Mouse (Mus musculus): Measurements from ENCODE around the gene Olfr589. TPM values are rescaled to one million over a fixed set of nuclear protein-coding genes. Genes with fewer than 3 reads are reported as not detected.
"Not testable (repeated sequence)": the region's sequence is repeated elsewhere in the genome, so short reads cannot be mapped to it uniquely, and the experiment has no call there.

Olfr589 gene
- not detected for total RNA-seq (2021)
- long read RNA-seq, experiment 1: 0 reads
- long read RNA-seq, experiment 2: 0 reads

- DNase-seq: no peak
Measured at GRCm38 (mm10) chr7:103156256-103156655, at the start of gene Olfr589. Gene Olfr589, minus strand, starts transcription at chr7:103156356.

DNA sequence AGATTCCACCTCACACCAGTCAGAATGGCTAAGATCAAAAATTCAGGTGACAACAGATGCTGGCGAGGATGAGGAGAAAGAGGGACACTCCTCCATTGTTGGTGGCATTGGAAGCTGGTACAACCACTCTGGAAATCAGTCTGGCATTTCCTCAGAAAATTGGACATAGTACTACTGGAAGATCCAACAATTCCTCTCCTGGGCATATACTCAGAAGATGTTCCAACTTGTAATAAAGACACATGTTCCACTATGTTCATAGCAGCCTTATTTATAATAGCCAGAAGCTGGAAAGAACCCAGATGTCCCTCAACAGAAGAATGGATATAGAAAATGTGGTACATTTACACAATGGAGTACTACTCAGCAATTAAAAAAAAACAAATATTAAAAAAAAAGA lies 28.3 kb upstream of the Olfr589 start, which contains the start of gene Olfr592:
Gene Olfr592 (plus strand): TSS at position 301 of the 400 bp plus-strand sequence.
- DNase-seq: not testable (repeated sequence)

DNA sequence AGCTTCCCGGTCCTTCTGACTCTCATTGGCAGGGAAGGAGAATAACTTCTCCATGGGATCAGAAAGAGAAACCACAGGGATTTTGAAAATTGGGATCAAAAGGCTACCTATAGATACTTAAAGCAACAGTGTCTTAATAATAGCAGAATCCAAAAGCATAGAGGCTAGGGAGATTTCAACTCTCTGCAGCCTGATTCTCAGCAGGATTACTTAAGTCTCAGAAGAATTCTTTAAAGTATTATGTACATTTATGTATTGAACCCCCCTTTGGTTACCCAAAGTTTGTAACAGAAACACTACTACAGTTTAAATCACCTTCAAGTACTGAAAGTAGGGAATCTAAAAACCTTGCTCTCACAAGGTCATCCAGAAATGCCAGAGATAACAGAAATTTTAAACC lies 22.1 kb upstream of the Olfr589 start, which contains the start of gene Olfr591:
Gene Olfr591 (minus strand): TSS at position 101 of the 400 bp plus-strand sequence.
- DNase-seq: no peak

DNA sequence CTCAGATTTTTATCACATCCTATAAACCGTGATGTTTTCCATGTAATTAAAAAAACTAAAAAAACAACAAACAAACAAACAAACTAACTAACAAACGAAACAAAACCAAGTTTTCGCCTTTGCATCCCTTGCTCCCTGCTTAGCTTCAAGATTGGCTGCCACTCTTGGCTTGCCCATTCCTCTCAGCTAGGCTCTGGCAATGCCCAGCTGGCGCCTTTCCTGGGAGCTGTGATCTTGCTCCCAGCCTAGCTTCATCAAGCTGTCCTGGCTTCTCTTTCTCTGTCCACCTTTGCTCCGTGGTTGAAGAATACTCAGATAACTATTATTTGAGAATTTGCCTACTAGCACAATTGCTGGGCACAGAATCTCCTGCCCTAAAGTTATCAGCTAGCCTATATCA lies 13.5 kb upstream of the Olfr589 start:
- no peak for DNase-seq

GRCm38 (mm10) chr7:103140579-103140978 lies 15.6 kb downstream of the Olfr589 start, which contains the start of gene Olfr588-ps1:
Gene Olfr588-ps1, plus strand, starts transcription at chr7:103140879.
- no peak for DNase-seq

DNA sequence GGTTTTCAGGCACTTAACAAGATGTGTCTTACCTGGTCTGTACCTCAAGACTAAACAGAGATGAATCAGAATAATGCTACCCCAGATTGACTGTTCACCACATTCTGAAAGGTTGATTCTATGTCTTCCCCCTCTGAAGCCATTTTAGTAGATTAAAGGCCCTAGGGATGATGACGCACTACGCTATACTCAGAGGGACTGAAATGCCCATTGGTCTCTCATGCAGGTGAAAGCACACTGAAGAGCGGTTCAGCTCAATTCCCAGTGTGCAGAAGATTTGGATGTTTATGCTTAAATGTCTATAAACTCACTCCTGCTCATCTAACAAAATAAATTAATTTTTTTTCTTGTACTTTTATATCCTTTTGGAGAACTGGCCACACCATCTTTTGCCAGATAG lies 30.6 kb downstream of the Olfr589 start, which contains the start of gene Olfr586:
Gene Olfr586 (minus strand): TSS at position 101 of the 400 bp plus-strand sequence.
- DNase-seq: no peak

DNA sequence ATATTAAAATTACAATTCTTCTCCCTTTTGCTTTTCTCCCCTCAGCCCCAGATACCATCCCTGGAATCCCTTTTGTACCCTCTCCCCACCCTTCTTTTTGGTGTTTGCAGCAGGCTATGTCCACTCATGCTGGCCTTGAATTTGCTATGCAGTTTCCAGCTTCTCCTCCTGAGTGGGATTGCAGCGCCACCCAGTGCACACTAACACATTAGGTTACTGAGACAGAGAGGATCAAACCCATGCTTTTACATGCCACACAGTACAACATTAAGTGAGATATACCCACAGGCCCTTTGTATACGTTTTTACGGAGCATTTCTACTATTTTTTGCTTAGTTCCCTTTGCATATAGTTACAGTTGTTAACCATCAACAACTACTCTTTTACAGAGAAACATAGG lies 36.8 kb downstream of the Olfr589 start:
- DNase-seq: no peak

Other genes with a start within 250 kb of the Olfr589 start
- gene Olfr571, start 238.8 kb downstream of the Olfr589 start, total RNA-seq (2021): not detected
- gene Olfr572, start 231.9 kb downstream of the Olfr589 start, total RNA-seq (2021): not detected
- gene Olfr573-ps1, start 213.8 kb downstream of the Olfr589 start, total RNA-seq (2021): not detected
- not detected for gene Olfr574, start 207.9 kb downstream of the Olfr589 start, total RNA-seq (2021)
- not detected for gene Olfr575, start 197.6 kb downstream of the Olfr589 start, total RNA-seq (2021)
- gene Olfr576, start 193.7 kb downstream of the Olfr589 start, total RNA-seq (2021): not detected
- not detected for gene Olfr577, start 180.4 kb downstream of the Olfr589 start, total RNA-seq (2021)
- gene Olfr578, start 167.0 kb downstream of the Olfr589 start, total RNA-seq (2021): not detected
- gene Olfr582, start 118.3 kb downstream of the Olfr589 start, total RNA-seq (2021): not detected
- not detected for gene Olfr583, start 105.1 kb downstream of the Olfr589 start, total RNA-seq (2021)
- gene Olfr584, start 74.5 kb downstream of the Olfr589 start, total RNA-seq (2021): not detected
- not detected for gene Olfr585, start 58.6 kb downstream of the Olfr589 start, total RNA-seq (2021)
- gene Olfr586, start 30.7 kb downstream of the Olfr589 start, total RNA-seq (2021): not detected
- gene Olfr588-ps1, start 15.5 kb downstream of the Olfr589 start, total RNA-seq (2021): not detected
- not detected for gene Olfr591, start 22.0 kb upstream of the Olfr589 start, total RNA-seq (2021)
- gene Olfr592, start 28.4 kb upstream of the Olfr589 start, total RNA-seq (2021): not detected
- not detected for gene Olfr593, start 55.5 kb upstream of the Olfr589 start, total RNA-seq (2021)
- gene Olfr594, start 60.6 kb upstream of the Olfr589 start, total RNA-seq (2021): not detected
- not detected for gene Usp17ld, start 96.1 kb upstream of the Olfr589 start, total RNA-seq (2021)
- not detected for gene Olfr596, start 149.3 kb upstream of the Olfr589 start, total RNA-seq (2021)
- not detected for gene Olfr597, start 160.0 kb upstream of the Olfr589 start, total RNA-seq (2021)
- not detected for gene Olfr598, start 167.2 kb upstream of the Olfr589 start, total RNA-seq (2021)
- gene Olfr599, start 179.6 kb upstream of the Olfr589 start, total RNA-seq (2021): not detected
- gene Olfr600, start 193.3 kb upstream of the Olfr589 start, total RNA-seq (2021): not detected
- not detected for gene Olfr601, start 206.3 kb upstream of the Olfr589 start, total RNA-seq (2021)
- gene Olfr603, start 229.8 kb upstream of the Olfr589 start, total RNA-seq (2021): not detected

All from heart, adult 18-20 months (tissue).